Comparison of ENCODE assay signal across 12 mouse cellular contexts in genomic region chr8:125368341-125369035, GRCm38 (mm10).
DNase-seq lines count a peak whose midpoint lies in the region; ATAC-seq and TF ChIP-seq lines count a peak whose summit lies in the region.
"Had no signal": no experiment of that assay in that cellular context is flagged by ENCODE, and none has a peak within 500 bp of the region (broad histone marks: within the 10 kb centered on the region; RNA-seq: fewer than 3 reads in every experiment).

No protein-coding gene starts in this region.

- H3K27me3 ChIP-seq in forebrain, embryonic 10.5 days (ENCODE audit: poor library complexity, severe bottlenecking) = 0 out of 2 replicates have a peak, but pooled peaks cover 3% of the 10 kb centered on the region
- no peaks in the 10 kb centered on the region for H3K27me3 ChIP-seq in forebrain, postnatal 0 days (ENCODE audit: insufficient read depth, low read length)
- H3K27me3 ChIP-seq in heart, embryonic 15.5 days = no peaks in the 10 kb centered on the region
- H3K27me3 ChIP-seq in kidney, postnatal 0 days (ENCODE audit: insufficient read depth, low read length) = no peaks in the 10 kb centered on the region
- H3K27me3 ChIP-seq: forebrain, embryonic 13.5 days; lung, embryonic 15.5 days had no signal

- peaks cover 20% of the 10 kb centered on the region for H3K4me1 ChIP-seq in forebrain, embryonic 10.5 days
- no peaks in the 10 kb centered on the region for H3K4me1 ChIP-seq in forebrain, postnatal 0 days (ENCODE audit: insufficient read depth)
- H3K4me1 ChIP-seq in heart, embryonic 15.5 days (replicated peaks) = peaks cover 48% of the 10 kb centered on the region
- H3K4me1 ChIP-seq in kidney, postnatal 0 days (replicated peaks; ENCODE audit: insufficient read depth, low read length) = peaks cover 14% of the 10 kb centered on the region

- no peak for ATAC-seq in forebrain, postnatal 0 days
- ATAC-seq in heart, embryonic 15.5 days (replicated peaks; ENCODE audit: insufficient number of reproducible peaks, insufficient read depth, low FRiP score, low read depth) = peak; percentile 87
- ATAC-seq in kidney, postnatal 0 days (replicated peaks; ENCODE audit: low FRiP score, low read depth) = no peak
- ATAC-seq in frontal cortex, adult (ENCODE audit: low TSS enrichment) = no peak
- ATAC-seq: forebrain, embryonic 13.5 days had no signal

- DNase-seq in forebrain, embryonic 10.5 days (ENCODE audit: extremely low spot score, low spot score) = no peak
- DNase-seq in forebrain, postnatal 0 days = no peak
- DNase-seq in gastrocnemius, adult 2 months = peak; percentile 86
- DNase-seq in kidney, postnatal 0 days (ENCODE audit: low spot score) = peak; percentile 47
- no peak for DNase-seq in neural tube, embryonic 10.5 days (ENCODE audit: extremely low spot score, low spot score)
- no peak for DNase-seq in spleen, postnatal 14 days (ENCODE audit: low spot score in 2 of 2)
- DNase-seq: B cell, adult 2 months; retina, postnatal 1 day had no signal

- H3K9ac ChIP-seq in forebrain, postnatal 0 days = no peak overlapping the region
- H3K9ac ChIP-seq in heart, embryonic 15.5 days = peak overlapping the region; percentile 48
- H3K9ac ChIP-seq in kidney, postnatal 0 days (ENCODE audit: low read depth, low read length) = no peak overlapping the region
- H3K9ac ChIP-seq: forebrain, embryonic 13.5 days; lung, embryonic 15.5 days had no signal

- H3K4me2 ChIP-seq in forebrain, postnatal 0 days (ENCODE audit: low read depth) = no peak overlapping the region
- no peak overlapping the region for H3K4me2 ChIP-seq in heart, embryonic 15.5 days
- no peak overlapping the region for H3K4me2 ChIP-seq in kidney, postnatal 0 days (ENCODE audit: low read length)
- H3K4me2 ChIP-seq: forebrain, embryonic 13.5 days; lung, embryonic 15.5 days had no signal

- H3K27ac ChIP-seq in forebrain, embryonic 10.5 days = peak overlapping the region; percentile 44; the same call in 1 of the 2 replicates
- H3K27ac ChIP-seq in forebrain, postnatal 0 days (ENCODE audit: low read depth, low read length) = no peak overlapping the region
- peak overlapping the region; percentile 73 for H3K27ac ChIP-seq in gastrocnemius, adult 2 months
- peak overlapping the region; percentile 98 for H3K27ac ChIP-seq in heart, embryonic 15.5 days
- H3K27ac ChIP-seq in kidney, postnatal 0 days = no peak overlapping the region
- H3K27ac ChIP-seq: forebrain, embryonic 13.5 days had no signal

- no peak for TF ChIP-seq CTCF in forebrain, postnatal 0 days (IDR thresholded peaks at IDR 0.05; ENCODE audit: low read depth)
- no peak for TF ChIP-seq CTCF in gastrocnemius, adult 2 months (IDR thresholded peaks at IDR 0.05)
- TF ChIP-seq CTCF in kidney, postnatal 0 days (IDR thresholded peaks at IDR 0.05; ENCODE audit: low read depth) = no peak

- intact Hi-C loops in gastrocnemius, adult 2 months (cut with DNase I) = no loop called here

- WGBS in forebrain, embryonic 10.5 days = 81% methylated on average over 4 of the region's 4 CpGs
- 74% methylated on average over 4 of the region's 4 CpGs for WGBS in forebrain, postnatal 0 days
- 14% methylated on average over 4 of the region's 4 CpGs for WGBS in heart, embryonic 15.5 days
- WGBS in kidney, postnatal 0 days = 20% methylated on average over 4 of the region's 4 CpGs

- no peak overlapping the region for H3K4me3 ChIP-seq in forebrain, embryonic 10.5 days
- H3K4me3 ChIP-seq in forebrain, postnatal 0 days (ENCODE audit: low read depth, low read length) = no peak overlapping the region
- H3K4me3 ChIP-seq in gastrocnemius, adult 2 months = no peak overlapping the region
- H3K4me3 ChIP-seq in heart, embryonic 15.5 days = no peak overlapping the region
- H3K4me3 ChIP-seq in kidney, postnatal 0 days (replicated peaks; ENCODE audit: low read depth, low read length) = no peak overlapping the region
- H3K4me3 ChIP-seq: forebrain, embryonic 13.5 days; lung, embryonic 15.5 days had no signal

- H3K36me3 ChIP-seq in forebrain, embryonic 10.5 days (replicated peaks) = no peaks in the 10 kb centered on the region
- no peaks in the 10 kb centered on the region for H3K36me3 ChIP-seq in forebrain, postnatal 0 days (ENCODE audit: insufficient read depth)
- no peaks in the 10 kb centered on the region for H3K36me3 ChIP-seq in heart, embryonic 15.5 days
- no peaks in the 10 kb centered on the region for H3K36me3 ChIP-seq in kidney, postnatal 0 days (ENCODE audit: insufficient read depth, low read length)
- H3K36me3 ChIP-seq: lung, embryonic 15.5 days had no signal

- H3K9me3 ChIP-seq in forebrain, embryonic 10.5 days = no peaks in the 10 kb centered on the region
- H3K9me3 ChIP-seq in forebrain, postnatal 0 days (ENCODE audit: low read length) = no peaks in the 10 kb centered on the region
- no peaks in the 10 kb centered on the region for H3K9me3 ChIP-seq in heart, embryonic 15.5 days (replicated peaks)
- no peaks in the 10 kb centered on the region for H3K9me3 ChIP-seq in kidney, postnatal 0 days (replicated peaks; ENCODE audit: low read length)
- H3K9me3 ChIP-seq: forebrain, embryonic 13.5 days; lung, embryonic 15.5 days had no signal

Comparison
In these comparisons a context has a peak if more than half of its experiments do, and no peak if none do; other contexts are left out.
1. H3K27ac ChIP-seq: peak in forebrain, embryonic 10.5 days (single experiment), gastrocnemius, adult 2 months (single experiment) and heart, embryonic 15.5 days (single experiment); none in forebrain, postnatal 0 days (single experiment) and kidney, postnatal 0 days (single experiment).
2. DNase-seq: peak in gastrocnemius, adult 2 months (single experiment) and kidney, postnatal 0 days (single experiment); none in forebrain, embryonic 10.5 days (single experiment), forebrain, postnatal 0 days (single experiment), neural tube, embryonic 10.5 days (single experiment) and spleen, postnatal 14 days (0 of 2).